Mouse (Mus musculus) cerebellum, adult 8-10 months (tissue): ENCODE results near the gene Lsm12.

Experiments
- DNase-seq: peaks from one replicate; pipeline ENCODE4 v3.0.0; 2022

Gene Lsm12

DNA sequence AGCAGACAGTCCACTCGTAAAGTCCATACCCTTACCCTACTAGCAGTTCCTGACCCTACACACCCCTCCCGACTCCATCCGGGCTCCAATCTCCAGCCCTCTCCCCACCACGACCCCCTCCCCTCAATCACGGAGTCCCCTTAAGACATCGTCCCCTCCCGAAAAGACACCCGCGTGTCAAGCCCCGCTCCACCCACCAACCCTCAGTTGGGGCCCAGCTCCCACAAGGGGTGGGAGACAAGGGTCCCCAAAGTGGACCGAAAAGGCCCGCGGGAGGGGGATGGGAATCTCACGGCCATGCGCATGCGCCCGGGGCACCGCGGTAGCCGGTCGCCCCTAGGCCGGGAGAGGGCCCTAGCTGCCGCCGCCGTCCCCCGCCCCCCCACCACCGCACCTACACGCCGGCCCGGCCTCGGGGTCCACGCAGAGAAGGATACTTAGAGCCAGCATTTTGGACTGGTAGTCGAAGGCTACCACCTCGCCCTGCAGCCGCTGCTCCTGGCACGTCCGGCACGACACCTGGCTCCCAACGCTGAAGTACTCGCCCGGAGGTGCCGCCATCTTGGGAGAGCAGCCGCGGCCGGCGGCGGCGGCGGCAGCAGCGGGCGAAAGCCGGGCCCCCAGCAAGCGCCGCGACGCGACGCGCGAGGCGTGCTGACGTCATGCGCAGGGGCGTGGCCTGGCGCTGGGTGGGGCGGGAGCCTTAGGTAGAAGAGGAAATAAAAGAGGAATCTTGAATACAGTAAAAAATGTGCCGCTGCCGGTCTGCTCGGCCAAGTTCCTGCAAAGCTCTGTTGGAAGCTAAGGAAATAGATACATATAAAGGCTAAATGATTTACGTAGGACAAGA lies at the start of gene Lsm12:
Lsm12 (minus strand) TSS at position 651 of the 850 bp plus-strand sequence.
- DNase-seq, result peak; percentile 96

DNA sequence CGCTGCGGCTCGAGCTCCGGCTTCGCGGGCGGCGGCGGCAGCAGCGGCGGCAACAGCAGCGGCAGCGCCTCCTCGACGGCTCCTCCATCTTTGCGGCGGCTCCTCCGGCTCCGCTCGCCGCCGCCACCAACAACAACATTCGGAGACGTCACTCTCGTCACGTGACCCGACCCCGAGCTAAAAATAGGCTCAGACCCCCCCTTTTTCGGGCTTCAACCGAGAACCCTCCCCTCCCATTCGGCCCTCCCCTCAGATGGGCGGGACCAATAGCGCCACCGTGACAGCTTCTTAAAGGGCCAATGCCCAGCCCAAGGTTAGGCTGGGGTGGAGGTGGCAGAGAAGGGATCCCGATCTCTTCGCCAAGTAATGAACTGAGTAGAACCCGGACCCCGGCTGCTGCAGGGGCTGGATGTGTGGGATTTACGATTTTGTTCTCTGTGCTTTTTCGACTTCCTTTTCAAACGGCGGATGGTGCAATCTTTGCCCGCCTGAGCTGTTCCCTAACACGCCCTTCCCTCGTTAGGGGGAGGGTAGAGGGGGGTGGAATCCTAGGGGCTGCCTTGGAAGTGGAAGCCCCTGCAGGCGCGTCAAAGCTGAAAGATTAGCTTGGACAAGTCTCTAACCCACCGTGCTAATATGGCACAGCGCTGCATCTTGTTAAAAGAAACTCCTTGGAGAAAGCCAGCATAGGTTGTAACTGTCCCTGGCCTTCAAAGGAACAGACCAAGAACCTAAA lies 45.1 kb upstream of the Lsm12 start, which contains the start of gene Hdac5:
Hdac5 (minus strand) TSS at position 161 of the 736 bp plus-strand sequence.
- DNase-seq, result peak; percentile 98

DNA sequence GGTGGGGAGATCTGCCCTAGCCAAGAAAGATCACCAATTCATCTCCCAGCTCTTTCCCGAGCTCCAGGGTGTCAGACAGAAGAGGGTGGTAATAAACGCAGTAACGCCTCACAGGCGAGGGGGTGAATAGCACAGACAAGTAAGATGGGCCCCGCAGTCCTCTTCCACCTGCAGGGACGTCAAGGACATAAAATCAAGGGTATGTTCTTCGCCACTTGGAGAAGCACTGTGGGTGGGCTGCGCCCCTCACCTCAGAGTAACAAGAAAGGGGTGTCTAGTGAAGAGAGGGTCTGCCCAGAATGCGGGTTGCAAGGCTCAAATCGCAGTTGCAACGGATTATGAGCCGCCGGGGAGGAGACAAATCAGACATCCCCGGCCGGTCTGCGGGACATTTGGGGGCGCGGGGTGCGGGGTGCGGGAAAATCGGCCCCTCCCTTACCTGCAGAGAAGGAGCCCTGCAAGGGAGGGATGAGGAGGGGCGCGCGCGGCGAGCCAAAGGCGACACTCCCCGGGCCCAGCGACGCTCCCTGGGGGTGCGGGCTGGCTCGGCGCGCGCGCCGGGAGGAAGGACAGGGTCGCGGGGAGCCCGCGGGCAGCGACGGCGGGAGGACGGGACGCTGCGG lies 44.3 kb upstream of the Lsm12 start:
- no peak for DNase-seq

DNA sequence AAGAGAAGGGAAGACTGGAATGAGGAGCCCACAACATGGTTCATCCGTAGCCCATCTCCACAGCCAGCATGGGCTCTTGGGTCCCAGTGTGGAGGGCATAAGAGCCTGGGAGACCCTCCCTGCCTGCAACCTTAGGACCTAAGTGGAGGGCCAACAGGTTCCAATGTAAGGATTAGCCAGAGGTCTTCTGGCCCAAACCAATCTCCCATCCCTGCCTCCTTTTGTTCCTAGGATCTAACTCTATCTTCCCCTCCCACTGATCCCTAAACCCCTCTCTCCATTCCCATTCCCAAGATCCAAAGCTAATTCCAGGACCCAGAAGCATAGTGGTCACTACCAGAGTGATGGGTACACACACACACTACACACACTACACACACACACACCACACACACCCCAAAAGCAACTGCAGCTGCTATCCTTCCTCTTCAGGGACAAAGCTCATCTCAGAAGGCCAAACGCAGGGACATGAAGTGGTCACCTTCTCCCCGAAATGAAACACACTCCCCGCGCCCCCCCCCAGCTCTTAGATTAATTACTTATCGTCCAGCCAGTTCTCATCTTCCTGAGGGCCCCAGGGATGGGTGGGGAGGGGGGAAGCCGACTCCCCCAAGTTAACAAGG lies 43.7 kb upstream of the Lsm12 start:
- DNase-seq, result no peak

DNA sequence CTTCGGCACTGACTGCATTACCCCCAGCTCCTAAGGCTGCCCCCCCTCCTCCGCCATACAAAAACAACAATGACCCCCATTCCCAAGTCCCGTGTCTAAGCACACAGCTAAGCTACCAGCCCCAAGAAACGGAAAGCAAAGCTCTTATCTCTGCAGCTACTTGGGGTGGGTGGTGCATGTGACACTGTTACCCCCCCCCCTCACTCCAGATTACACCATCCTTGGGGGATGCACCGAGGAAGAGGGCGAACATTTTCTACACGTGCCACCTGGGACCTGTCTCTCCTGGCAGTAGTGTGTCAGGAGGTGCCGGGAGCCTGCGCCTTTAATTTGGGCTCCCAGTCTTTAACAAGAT lies 43.1 kb upstream of the Lsm12 start:
- no peak for DNase-seq

DNA sequence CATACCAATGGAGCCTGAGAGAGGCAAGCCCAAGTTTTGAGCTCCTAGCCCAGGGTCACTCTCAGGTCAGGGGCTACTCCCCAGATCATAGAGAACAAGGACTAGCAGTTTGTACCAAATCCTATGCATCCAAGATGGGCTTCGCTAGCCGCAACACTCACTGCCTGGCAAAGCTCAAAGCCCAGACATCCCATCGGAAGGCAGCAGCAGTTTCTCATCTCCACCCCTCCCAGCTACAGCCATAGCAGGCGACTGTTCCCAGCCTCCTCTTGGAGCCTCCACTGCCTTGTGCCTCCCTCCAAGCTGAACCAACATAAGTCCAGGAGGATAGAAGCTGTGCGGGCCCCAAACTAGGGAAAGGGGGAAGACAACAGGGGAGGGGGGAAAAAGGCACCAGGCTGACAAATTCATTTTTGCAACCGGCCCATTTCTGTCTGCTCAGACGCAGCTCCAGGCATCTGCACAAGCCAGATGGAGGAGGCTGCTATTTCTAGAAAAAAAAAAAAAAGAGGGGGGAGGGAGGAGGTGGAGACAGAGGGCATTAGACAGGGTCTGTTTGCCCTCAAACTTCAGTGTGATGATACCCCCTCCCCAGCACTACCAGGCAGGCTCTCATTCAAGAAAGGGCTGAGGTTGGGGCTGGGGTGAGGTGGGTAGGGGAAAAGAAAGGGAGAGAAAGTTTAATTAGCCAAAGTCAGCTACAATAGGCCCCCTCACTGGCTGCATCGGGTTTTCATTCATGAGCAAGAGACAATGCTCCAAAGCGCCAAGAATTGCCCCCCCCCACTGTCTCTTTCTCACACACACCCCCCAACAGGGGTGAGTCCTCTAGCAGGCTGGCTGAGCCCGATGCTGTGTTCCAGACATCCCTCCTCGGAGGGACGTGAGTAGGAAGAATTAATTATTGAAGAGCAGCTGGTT lies 42.4 kb upstream of the Lsm12 start:
- peak; percentile 21 for DNase-seq

DNA sequence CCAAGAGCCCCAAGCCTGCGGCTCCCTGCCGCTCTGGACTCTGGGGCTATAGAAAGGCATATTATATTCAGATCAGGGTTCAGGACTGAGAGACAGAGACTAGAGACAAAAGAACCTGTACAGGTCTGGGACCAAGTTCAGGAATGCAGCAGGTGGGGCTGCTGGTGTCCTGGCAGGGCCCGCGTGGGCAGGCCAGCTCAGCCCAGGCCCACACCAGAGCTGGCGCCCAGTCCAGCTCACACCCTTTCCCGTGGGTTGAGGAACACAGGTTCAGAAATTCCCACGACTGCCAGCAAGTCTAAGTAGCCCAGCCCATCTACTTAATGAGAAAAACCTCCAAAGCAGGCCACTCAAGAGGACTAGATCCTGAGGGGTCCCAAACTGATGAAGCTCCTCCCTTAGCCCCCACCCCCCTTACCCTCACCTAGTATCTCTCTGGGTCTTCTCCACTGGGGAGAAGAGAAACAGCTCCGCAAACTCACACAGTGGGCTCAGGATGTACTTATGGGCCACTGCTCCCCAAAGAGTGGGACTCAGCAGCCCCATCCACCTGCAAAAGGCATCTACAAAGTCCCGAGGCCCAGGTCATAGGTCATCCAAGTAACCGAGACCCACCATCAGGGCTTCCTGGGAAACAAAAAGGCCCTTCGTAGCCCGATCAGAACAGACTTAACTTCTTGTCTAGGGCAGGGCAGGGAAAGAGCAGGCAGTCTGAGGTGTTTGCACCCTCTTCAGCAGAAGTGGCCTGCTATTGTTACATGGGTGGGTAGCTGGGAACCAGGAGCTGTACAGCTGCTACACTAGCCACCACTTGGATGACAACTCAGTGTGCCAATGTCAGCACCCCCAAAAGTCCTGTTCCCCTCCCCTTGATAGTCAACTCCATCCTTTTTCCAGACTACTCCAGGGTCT lies 41.2 kb upstream of the Lsm12 start:
- peak; percentile 29 for DNase-seq

DNA sequence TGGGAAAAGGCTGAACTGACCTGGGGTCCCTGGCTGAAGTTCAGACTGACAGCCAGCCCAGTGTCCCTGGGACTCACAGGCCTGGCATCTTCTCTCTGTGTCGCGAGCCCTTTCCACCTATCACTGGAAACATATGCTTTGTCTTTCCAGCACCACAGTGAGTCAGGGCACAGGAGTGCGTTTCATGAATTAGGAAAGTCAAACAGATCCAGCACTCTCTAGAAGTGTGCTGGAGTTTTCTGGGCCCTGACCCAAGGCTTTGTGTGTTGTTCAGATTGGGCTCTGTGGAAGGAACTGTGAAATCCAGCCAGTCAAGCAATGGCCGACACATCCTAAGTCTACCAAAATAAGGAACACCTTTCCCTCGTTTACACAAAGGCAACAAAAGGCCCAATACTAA lies 40.1 kb upstream of the Lsm12 start:
- DNase-seq, result no peak

DNA sequence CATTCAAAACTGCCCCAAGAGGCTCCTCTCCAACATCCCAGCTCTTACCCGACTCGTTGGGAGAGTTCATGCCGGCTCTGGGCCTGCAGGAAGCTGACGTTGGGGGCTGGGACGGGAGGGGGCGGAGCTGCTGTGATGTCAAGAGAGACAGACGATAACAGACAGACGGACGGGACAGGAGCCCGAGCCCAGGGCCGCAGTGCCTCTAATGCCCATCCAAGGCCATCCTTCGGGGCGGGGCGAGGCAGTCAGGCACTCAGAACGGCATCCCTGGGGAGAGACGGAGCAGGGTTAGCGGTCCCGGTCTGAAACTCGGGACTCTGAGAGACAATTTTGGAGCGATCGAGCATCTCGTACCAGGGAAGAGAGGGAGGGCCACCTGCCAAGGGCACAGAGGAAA lies 39.6 kb upstream of the Lsm12 start:
- DNase-seq, result no peak

DNA sequence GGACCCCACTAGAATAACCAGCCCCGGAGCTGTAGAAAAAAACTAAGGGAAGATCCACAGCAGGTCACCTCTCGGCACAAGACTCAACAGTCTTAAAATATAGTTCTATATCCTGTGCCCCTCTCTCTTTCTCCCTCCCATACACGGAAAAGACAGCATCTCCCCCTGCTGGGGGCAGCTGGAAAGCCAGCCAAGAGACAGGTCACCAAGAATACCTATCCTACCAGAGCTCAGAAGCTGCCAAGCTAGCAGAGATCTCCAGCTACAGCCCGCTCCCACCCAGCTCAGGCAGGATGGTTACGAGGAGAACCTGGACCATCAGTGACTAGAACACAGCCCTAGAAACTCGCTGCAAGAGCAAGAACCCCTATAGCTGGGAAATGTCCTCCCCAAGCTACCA lies 38.1 kb upstream of the Lsm12 start:
- no peak for DNase-seq

DNA sequence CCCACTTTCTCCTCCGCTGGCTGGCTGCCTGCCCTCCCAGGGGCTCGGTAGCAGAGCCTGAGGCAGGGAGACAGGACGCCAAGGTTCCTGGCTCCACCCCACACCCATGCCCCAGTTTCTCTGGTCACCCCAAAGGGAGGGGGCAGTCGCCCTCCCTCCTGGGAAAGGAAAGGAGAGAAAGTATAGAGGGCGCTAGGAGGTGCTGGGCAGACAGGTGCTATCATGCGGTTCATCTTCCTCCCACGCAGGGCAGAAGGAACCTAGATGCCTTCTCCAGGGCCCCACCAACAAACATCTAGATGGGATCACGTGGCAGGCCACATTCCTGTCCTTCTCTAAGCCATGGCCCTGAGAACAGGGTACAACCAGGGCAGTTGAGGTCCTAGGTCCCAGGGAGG lies 36.9 kb upstream of the Lsm12 start:
- DNase-seq, result peak; percentile 57

DNA sequence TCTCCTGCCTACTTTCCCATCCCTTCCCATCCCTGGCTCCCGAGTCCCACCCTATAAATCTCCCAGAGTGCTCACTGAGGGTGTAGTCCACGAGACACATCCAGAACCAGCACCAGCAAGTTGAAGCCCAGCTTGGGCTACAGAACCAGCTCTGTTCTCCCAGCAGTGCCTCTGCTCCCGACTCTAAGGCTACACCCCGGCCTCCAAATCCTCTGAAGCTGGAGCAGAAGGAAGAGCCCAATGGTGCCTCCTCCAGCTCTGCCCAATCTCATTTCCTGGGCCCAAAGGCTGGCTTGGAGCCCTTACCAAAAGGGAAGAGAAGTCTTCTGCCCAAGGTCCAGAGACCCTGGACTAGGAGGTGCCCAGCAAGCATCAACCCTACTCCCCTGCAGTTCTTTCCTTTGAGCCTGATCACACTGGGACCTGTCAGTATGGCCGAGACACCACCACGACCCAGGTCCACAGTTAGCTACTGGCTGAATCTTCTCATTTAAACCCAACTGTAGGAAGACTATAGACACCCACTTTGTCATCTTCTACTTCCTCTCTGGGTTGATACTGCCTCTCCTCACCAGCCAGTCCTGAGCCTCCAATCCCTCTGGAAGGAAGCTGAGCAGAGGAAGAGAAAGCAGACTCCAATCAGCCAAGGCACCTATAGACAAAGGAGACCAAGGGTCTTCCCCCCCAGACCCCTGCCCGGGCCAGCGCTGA lies 36.3 kb upstream of the Lsm12 start:
- DNase-seq, result peak; percentile 19

DNA sequence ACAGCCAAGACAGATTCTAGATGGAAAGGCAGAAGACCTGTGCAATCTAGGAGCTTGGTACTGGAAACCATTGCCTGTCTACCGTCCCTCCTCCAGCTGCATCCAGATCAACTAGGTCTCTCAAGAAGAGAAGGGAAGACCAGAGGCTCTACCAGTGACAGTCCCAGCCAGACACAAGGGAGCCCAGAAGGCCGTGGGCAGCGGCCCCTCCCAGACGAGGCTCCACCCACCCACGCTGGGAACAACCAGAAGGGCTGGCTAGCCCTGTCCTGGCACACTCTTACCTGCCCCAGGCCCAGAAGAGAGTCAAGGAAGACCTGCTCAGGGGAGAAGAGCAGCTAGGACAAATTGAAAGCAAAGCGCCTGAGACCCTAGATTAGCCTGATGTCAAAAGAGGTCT lies 35.4 kb upstream of the Lsm12 start:
- peak; percentile 32 for DNase-seq

DNA sequence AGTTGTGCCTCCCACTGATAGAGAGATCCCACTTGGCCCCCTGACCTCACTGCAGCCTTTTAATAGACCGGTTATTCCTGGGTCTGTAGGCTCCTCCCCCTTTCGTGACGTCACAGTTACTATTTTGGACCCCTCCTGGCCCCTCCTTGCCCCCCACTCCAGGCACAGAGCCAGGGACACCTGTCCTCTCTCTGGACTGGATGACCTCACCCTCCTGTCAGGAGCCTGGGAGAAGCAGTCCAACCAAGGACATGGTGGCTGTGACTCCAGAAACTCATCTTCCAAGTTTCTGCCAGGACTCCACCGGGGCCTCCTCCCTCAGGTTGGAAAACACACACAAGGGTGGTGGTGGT lies 34.9 kb upstream of the Lsm12 start:
- peak; percentile 72 for DNase-seq

DNA sequence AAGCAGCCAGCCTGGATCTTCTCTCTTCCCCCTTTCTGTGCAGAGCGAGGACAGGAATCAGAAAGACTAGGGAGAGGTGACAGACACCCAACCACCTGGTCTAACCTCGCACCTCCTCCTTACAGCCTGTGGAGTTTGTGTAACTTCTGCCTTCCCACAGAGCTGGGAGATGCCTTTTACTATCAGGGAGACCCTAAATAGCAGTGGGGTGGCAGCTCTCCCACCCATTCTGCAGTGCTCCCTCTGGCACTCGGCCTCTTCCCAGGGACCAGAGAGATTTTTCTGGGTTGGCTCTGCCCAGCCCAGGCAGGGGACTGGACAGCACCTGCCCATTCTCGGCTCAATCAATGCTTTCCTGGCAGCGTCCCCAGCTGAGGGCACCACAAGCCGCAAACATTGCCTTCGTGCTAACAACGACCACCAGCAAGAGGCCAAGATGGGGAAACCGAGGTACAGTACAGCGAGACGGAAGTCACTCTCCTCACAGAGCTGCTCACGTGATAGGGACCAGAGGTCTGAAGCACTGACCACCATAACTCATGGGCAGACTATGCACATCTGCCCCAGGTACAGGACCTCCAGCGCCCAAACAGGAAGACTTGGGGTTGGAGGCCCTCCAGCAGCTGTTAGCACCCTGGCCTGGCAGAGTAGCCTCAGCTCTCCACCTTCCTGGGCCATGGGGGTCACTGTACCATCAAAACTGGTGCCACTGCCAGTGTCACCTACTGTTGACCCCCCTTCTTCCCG lies 34.3 kb upstream of the Lsm12 start:
- peak; percentile 61 for DNase-seq

DNA sequence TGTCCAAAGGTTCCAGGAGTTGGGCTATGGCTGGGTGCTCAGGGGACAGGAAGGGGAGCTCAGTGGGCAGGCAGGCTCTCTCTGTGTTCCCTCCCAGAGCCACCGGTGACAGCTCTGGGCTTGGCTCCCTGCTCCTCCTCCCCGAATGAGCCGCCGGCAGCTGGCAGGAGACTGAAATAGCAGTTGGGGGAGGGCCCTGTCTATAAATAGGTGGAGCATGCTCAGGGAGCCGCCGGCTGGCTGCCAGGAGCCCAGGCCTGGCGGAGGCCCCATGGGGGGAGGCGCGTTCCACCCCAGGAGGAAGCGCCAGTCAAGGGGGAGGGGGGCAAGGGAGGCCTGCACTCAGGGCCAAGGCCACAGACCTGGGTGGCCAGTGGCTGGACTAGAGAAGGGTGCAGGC lies 33.7 kb upstream of the Lsm12 start:
- peak; percentile 92 for DNase-seq

DNA sequence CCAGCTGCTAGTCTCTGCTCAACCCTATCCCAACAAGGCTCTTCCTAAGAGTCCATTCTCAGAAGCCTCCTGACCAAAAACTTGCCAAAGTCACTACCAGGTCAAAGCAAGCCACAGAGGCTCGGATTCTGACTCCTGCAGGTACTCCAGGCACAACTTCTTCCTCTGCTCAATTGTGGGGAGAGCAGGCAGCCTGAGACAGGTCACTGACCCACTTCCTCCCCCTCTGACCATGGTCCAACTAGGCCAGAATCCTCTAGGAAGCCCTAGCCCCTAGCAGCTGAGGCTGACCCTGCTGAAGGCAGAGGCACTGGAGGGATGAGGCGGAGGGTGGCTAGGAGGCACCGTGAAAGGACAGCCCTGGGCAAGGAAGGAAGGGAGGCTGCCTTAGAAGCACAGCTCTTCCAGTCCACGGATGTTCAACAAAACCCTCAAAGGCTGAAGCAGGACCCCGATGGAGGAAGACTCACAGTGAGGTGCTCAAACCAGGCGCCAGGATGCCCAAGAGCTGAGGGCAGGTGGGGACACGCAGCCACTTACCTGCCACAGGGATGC lies 32.9 kb upstream of the Lsm12 start:
- DNase-seq, result no peak

DNA sequence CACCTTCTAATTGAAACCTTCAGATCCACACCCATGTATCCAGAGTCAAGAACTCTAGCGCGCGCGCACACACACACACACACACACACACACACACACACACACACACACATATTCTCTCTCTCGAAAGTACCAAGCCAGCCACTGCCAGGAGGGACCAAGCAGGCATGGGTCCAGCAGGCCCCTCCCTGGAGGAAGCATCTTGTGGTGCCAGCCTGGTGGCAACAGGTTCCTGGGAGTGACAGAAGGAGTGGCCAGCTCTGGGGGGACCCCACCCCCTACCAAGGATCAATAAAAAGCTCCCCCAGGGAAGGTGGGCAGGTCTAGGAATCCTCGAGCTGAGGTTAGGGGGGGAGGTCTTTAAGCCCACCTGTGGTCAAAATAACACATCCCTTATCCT lies 32.3 kb upstream of the Lsm12 start:
- peak; percentile 55 for DNase-seq

DNA sequence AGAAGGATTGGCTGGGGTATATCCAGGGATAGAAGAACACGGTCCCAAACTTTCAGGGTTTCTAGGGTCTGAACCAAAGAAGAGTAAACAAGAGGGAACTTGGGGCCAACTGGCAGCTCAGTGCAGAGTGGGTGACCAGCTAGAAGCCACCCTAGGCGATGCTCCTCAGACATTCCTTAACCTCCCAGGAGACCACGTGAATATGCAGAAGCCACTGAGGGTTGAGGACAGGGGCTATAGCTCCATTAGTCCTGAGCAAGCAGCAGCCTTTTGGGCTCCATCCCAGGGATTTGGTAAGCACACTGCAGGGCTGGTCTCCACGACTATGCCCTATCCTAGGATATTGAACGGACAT lies 31.8 kb upstream of the Lsm12 start:
- no peak for DNase-seq
